Mouse (Mus musculus) embryonic facial prominence, embryonic 13.5 days (tissue): ENCODE measurements around the gene Rpp40. TPM values are rescaled to one million over a fixed set of nuclear protein-coding genes. Genes with fewer than 3 reads are reported as not detected.

Experiments used
- ATAC-seq: fragments of 200-750 bp; cut with Nextera tagmentation; 2 replicates; pipeline ENCODE4 v1.8.0; 2017; ENCODE audit warnings: low read depth; ENCODE audit not compliant: insufficient number of reproducible peaks, insufficient read depth, low FRiP score, low TSS enrichment
- H3K27ac ChIP-seq: fragments of 300-500 bp; sonication (generic); 2 replicates; pipeline ENCODE4 v1.5.1; 2015; ENCODE audit warnings: moderate library complexity, mild to moderate bottlenecking, inconsistent platforms
- H3K27me3 ChIP-seq: fragments of 300-500 bp; sonication (generic); 2 replicates; pipeline ENCODE4 v1.6.1; 2015; ENCODE audit warnings: mild to moderate bottlenecking, inconsistent platforms
- H3K36me3 ChIP-seq: fragments of 300-500 bp; sonication (generic); 2 replicates; pipeline ENCODE4 v1.6.1; 2015; ENCODE audit warnings: mild to moderate bottlenecking, inconsistent platforms
- H3K4me1 ChIP-seq: fragments of 300-500 bp; sonication (generic); 2 replicates; pipeline ENCODE4 v1.6.1; 2015; ENCODE audit warnings: inconsistent platforms
- H3K4me2 ChIP-seq: fragments of 300-500 bp; sonication (generic); 2 replicates; pipeline ENCODE4 v1.6.1; 2015; ENCODE audit warnings: moderate library complexity, mild to moderate bottlenecking, inconsistent platforms
- H3K4me3 ChIP-seq: fragments of 300-500 bp; sonication (generic); 2 replicates; pipeline ENCODE4 v1.5.1; 2015; ENCODE audit warnings: mild to moderate bottlenecking, inconsistent platforms
- H3K9ac ChIP-seq: fragments of 300-500 bp; sonication (generic); 2 replicates; pipeline ENCODE4 v1.6.1; 2015; ENCODE audit warnings: mild to moderate bottlenecking, inconsistent platforms
- H3K9me3 ChIP-seq: fragments of 300-500 bp; sonication (generic); 2 replicates; pipeline ENCODE4 v1.6.1; 2016; ENCODE audit warnings: inconsistent platforms
- WGBS: fragments of 180-500 bp; shearing (Covaris S2); methylation state at CpG from one replicate; pipeline ENCODE4 v1.1.7; 2015; ENCODE audit warnings: mixed read lengths; 5-methylcytosine and 5-hydroxymethylcytosine counted together
- polyA plus RNA-seq: library from polyadenylated mRNA; unstranded; fragments of >200 nt; fragmentation: Nextera tagmentation; extraction: Ambion mirVana; gene quantifications from 2 replicates; pipeline ENCODE4 v1.2.1, GENCODE M21; 2015

Rpp40 gene
- 20.2 and 22.6 TPM in 2 replicates for polyA plus RNA-seq

DNA sequence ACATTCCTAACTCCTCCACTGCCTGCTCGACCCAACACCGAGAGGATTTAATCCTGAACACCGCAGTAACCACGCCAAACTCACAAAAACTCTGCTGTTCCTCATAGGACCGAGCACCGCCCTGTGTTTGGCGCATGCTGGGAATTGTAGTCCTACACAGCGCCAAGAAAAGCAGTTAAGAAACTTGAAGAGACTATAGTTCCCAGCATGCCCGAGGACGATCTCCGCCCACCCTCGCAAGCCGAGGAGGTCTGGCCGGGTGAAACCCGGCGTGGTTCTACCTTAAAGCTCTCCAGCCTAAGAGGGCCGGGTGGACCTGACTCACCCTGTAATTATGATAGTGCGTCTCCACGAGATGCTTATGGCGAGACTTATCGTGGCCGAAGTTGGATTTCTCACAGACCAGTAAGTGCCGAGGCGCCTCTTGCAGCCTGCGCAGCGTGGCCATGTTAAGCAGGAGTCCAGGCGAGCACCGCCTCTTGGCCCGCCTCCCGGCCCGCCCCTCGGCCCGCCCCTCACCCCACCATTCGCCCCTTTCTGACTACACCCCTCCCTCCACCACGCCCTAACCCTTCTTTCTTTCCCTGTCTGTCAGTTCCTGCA is at the start of gene Rpp40:
Gene Rpp40 (minus strand): TSS at position 481 of the 603 bp plus-strand sequence.
- Histone ChIP-seq H3K27ac (no peak within 1 kb of the TSS), H3K9me3 (no peaks in the 10 kb centered on the region), H3K4me2 (peak within 1 kb of the TSS; percentile 69), H3K36me3 (0 out of 2 replicates have a peak, but pooled peaks cover under 1% of the 10 kb centered on the region), H3K27me3 (no peaks in the 10 kb centered on the region), H3K9ac (peak within 1 kb of the TSS; percentile 76), H3K4me1 (no peaks in the 10 kb centered on the region), H3K4me3 (peak within 1 kb of the TSS; percentile 63)
- peak; percentile 100 for ATAC-seq
- WGBS: under 1% methylated on average over 35 of the region's 35 CpGs

DNA sequence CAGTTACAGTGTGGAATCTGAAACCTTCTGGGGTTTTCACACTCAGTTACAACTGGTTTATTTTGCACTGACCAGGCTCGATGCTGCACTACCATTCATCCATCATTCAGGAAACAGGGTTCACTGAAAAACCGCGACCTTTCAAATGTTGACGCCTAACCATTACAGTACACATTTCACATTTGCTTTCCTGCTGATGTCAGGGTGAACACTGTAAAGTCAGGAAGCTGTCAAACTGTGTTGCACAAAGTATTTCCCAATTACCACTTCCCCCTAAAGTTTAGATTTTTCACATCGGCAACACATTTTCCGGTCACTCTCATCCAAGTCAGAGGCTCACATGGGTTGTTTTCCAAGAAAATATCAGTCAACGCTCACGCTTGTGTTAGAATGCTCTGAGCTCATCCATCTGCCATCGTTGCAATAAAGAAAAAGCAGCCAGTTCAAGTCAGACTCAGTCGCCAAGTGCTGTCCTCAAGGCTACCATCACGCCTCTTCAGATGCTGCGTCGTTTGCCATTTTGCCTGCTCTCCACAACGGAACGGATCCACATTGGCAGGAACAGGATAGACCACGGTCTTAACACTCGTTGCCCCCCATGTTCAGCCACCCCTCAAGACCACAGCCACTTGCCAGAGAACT is 43.8 kb upstream of the Rpp40 start:
- ATAC-seq: no peak
- no peak overlapping the region for H3K4me3 ChIP-seq
- H3K36me3 ChIP-seq: no peaks in the 10 kb centered on the region
- H3K9ac ChIP-seq: no peak overlapping the region
- no peaks in the 10 kb centered on the region for H3K4me1 ChIP-seq
- WGBS: 79% methylated on average over 17 of the region's 17 CpGs
- H3K4me2 ChIP-seq: no peak overlapping the region
- no peaks in the 10 kb centered on the region for H3K27me3 ChIP-seq
- no peak overlapping the region for H3K27ac ChIP-seq
- H3K9me3 ChIP-seq: no peaks in the 10 kb centered on the region

DNA sequence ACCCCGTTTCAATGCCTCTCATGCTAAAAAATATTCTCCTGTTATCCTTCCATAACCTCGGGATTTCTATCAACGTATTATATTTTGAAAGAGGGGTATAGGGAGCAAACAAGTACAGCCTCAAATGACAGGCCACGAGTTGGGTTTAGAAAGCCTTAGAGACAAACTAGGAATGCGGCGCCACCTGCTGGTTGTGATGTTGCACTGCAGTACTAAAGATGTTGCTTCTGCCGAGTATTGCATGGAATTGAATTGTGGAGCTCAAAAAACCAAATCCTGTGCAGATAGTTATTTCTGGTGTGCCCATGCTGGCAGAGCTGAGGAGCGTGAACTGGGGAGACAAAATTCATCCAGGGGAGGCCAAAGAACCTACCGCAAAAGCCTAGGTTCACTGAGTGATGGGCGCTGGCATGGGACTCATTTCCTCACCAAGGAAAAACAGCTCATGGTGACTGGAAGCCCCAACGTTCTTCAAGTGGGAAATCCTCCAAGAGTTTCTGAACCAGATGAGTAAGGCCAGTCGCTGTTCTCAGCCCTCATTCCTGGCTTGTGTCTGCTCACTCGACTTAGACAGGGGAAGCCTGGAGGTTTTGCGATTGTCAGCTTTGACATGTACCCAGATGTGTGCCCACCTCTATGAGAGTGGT is 41.3 kb upstream of the Rpp40 start:
- Histone ChIP-seq H3K36me3 (no peaks in the 10 kb centered on the region), H3K4me1 (no peaks in the 10 kb centered on the region), H3K9ac (0 out of 2 replicates have a peak overlapping the region, but pooled peaks have one; percentile 32), H3K27me3 (no peaks in the 10 kb centered on the region), H3K4me3 (no peak overlapping the region), H3K4me2 (no peak overlapping the region), H3K9me3 (no peaks in the 10 kb centered on the region), H3K27ac (no peak overlapping the region)
- no peak for ATAC-seq
- 21% methylated on average over 14 of the region's 14 CpGs for whole genome bisulfite sequencing

DNA sequence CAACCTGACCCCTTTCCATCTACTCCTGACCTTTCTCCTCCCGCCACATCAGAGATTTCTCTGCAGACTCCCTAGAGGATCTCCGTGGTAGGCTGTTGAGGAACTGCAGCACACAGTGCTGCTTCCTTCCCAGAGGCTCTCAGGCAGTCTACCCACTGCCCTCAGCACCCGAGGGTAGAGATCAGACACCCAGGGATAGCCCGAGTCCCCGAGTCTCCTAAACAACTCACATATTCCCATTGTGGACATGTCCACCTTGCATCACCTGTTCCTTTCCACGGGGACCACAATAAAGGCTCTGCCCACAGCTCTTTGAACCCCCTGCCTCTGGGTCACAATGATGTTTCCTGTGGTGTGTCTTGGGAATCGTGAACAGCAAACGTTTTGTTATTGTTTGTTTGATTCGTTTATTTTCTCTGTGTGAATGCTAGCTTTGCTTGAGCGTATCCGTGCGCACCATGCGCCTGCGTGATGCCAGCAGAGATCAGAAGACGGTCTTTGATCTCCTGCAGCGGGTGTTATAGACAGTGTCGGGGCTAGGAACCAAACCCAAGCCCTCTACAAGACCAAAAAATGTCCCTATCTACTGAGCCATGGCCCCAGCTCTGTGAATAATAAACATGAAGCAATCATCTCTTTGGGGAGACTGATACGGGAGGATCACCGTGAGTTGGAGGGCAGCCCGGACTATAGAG is 40.6 kb upstream of the Rpp40 start:
- 74% methylated on average over 20 of the region's 20 CpGs for WGBS
- no peaks in the 10 kb centered on the region for H3K27me3 ChIP-seq
- no peak overlapping the region for H3K4me2 ChIP-seq
- no peak overlapping the region for H3K9ac ChIP-seq
- no peak for ATAC-seq
- no peak overlapping the region for H3K4me3 ChIP-seq
- no peaks in the 10 kb centered on the region for H3K36me3 ChIP-seq
- H3K4me1 ChIP-seq: no peaks in the 10 kb centered on the region
- no peak overlapping the region for H3K27ac ChIP-seq
- H3K9me3 ChIP-seq: no peaks in the 10 kb centered on the region

DNA sequence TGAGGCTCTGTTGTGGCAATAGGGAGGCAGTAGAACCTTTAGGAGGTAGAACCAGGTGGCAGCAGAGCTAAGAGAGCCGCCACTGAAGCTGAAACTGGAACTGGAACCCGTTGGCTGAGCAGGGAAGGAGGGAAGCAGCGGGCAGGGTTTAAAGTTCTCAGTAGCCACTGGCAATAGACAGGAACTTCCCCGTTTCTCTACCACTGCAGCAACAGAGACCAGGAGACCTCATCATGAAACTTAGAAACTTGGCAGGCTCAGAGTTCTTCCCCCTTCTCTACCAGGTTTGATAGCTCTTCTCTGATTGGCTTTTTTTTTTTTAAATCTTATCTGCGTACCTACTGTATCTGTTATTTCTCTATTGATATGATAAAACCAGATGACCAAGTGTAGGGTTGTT is 34.8 kb upstream of the Rpp40 start:
- Histone ChIP-seq H3K4me2 (no peak overlapping the region), H3K4me1 (no peaks in the 10 kb centered on the region), H3K9ac (no peak overlapping the region), H3K27me3 (no peaks in the 10 kb centered on the region), H3K9me3 (no peaks in the 10 kb centered on the region), H3K36me3 (no peaks in the 10 kb centered on the region), H3K27ac (no peak overlapping the region), H3K4me3 (no peak overlapping the region)
- no peak for ATAC-seq
- WGBS: 85% methylated on average over 5 of the region's 5 CpGs

DNA sequence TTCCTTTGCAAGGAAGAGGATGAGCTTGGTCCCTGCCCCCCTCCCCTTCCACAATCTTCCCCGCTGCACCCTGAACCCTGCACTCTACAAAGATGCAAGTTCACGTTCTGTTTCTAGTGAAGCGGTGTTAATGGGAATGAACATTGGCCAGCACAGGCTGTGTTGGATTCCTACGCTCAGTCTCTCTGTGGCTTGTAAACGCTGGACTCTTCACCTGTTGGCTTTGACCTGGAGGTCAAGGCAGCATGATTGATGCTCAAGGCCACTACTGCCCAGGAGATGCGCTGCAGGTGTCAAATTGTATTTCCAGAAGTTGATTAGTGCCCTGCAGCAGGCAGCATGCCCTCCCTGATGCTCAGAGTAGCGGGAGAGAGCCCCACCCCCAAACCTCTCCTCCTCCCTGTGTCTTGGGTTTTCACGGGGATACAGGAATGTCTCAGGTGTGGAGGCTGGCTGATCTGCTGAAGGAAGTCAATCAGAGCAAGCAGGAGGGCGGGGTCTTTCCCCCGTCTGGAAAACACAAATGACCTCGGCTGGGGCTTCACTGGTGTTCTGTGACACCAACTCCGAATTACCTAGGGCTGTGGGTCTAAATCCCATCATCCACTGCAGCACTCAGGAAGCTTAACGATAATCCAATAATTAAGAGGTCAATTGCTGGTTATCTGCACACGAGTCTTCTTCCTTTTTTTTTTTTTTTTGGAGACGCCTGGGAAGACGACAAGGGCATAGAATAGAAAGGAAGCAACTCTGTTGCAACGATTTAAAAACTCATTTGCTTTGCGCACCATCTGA is 33.9 kb upstream of the Rpp40 start:
- no peaks in the 10 kb centered on the region for H3K27me3 ChIP-seq
- peaks cover 2% of the 10 kb centered on the region for H3K9me3 ChIP-seq
- no peaks in the 10 kb centered on the region for H3K36me3 ChIP-seq
- H3K4me1 ChIP-seq: no peaks in the 10 kb centered on the region
- no peak overlapping the region for H3K27ac ChIP-seq
- H3K4me2 ChIP-seq: no peak overlapping the region
- ATAC-seq: no peak
- H3K4me3 ChIP-seq: no peak overlapping the region
- no peak overlapping the region for H3K9ac ChIP-seq
- 56% methylated on average over 18 of the region's 18 CpGs for whole genome bisulfite sequencing

DNA sequence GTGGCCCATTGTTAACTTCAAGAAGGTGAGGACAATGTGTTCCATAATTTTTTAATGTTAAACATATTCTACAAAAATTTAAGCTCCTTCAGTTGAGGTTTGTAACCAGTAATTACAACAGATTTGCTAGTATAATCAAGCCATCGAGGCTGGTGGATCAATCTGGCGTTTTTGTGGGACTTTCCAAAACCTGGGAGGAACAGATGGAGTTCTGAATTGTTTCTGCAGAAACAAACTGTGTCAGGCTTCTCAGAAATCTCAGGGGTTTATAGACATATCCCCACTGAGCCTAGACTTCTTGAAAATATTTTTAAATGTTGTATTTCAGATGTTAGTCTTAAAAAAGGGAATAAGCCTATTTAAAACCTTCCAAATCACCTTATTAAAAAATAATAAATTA is 31.8 kb upstream of the Rpp40 start:
- Histone ChIP-seq H3K27me3 (no peaks in the 10 kb centered on the region), H3K27ac (no peak overlapping the region), H3K4me1 (no peaks in the 10 kb centered on the region), H3K4me3 (no peak overlapping the region), H3K9ac (no peak overlapping the region), H3K36me3 (no peaks in the 10 kb centered on the region), H3K4me2 (no peak overlapping the region), H3K9me3 (peaks cover 7% of the 10 kb centered on the region)
- no peak for ATAC-seq
- WGBS: 62% methylated on average over 2 of the region's 2 CpGs

DNA sequence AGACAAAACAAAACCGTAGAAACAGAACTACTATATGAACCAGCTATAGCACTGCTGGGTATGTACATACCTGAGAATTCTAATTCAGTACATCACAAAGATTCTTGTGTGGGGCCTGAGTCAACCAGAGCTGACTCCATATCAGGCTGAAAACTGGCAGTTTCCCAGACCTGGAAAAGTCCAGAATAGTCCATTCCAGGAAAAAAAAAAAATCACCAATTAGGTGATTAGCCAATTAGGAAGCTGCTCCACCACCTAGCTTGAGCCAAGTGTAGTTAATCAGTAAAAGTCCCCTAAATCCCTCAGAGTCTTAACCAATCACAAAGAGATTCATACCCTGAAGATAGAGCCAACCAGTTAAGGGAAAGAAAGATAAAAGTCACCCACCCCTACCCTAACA is 5.3 kb upstream of the Rpp40 start:
- H3K36me3 ChIP-seq: no peaks in the 10 kb centered on the region
- H3K4me1 ChIP-seq: no peaks in the 10 kb centered on the region
- 91% methylated on average over 1 of the region's 1 CpGs for WGBS
- no peak overlapping the region for H3K27ac ChIP-seq
- H3K9me3 ChIP-seq: no peaks in the 10 kb centered on the region
- no peaks in the 10 kb centered on the region for H3K27me3 ChIP-seq
- ATAC-seq: no peak
- no peak overlapping the region for H3K4me3 ChIP-seq
- no peak overlapping the region for H3K4me2 ChIP-seq
- no peak overlapping the region for H3K9ac ChIP-seq

DNA sequence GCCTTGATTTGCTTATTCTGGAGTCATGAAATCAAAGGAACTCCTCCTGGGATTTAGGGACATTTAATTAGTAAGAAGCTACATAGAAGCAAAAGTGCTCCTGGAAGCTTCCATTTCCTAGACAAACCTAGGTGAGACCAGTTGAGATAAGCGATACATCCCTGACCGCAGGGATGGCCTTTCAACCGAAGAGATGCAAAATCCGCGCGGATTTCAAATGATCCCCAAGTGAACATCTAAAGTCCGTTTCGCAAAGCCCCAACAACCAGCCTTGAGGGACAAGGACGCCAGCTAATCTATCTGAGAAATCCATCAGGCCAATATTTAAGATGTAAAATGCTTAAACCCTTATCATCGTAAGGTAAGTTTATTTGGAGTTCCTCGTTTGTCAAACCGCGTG is 781 bp downstream of the Rpp40 start:
- Histone ChIP-seq H3K4me2 (peak overlapping the region; percentile 69), H3K27me3 (no peaks in the 10 kb centered on the region), H3K4me1 (no peaks in the 10 kb centered on the region), H3K36me3 (0 out of 2 replicates have a peak, but pooled peaks cover 4% of the 10 kb centered on the region), H3K9ac (peak overlapping the region; percentile 76), H3K4me3 (peak overlapping the region; percentile 63), H3K27ac (no peak overlapping the region), H3K9me3 (no peaks in the 10 kb centered on the region)
- ATAC-seq: no peak
- 2% methylated on average over 13 of the region's 13 CpGs for WGBS

DNA sequence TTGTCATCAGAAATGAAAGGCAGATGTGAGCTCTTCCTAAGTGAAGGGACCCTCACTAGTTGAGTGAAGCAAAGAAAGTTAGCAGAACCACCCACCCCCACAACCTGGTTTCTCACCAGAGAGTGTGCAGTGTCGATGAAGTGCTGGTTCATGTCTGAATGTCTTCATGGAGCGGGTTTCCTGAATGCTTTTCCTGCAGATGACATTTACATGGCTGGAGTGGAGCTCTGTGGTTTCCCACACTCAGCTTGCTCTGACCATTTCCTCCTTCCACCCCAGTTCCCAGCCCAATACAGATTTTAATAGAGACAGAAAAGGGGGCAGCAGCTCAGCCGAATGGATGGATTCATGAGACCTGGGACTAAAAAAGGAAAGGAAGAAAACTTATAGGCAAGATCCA is 13.3 kb downstream of the Rpp40 start:
- H3K36me3 ChIP-seq: peaks cover 13% of the 10 kb centered on the region
- H3K27ac ChIP-seq: no peak overlapping the region
- WGBS: 85% methylated on average over 3 of the region's 3 CpGs
- H3K27me3 ChIP-seq: no peaks in the 10 kb centered on the region
- H3K9me3 ChIP-seq: no peaks in the 10 kb centered on the region
- no peak overlapping the region for H3K4me3 ChIP-seq
- ATAC-seq: no peak
- no peak overlapping the region for H3K9ac ChIP-seq
- H3K4me1 ChIP-seq: no peaks in the 10 kb centered on the region
- no peak overlapping the region for H3K4me2 ChIP-seq

DNA sequence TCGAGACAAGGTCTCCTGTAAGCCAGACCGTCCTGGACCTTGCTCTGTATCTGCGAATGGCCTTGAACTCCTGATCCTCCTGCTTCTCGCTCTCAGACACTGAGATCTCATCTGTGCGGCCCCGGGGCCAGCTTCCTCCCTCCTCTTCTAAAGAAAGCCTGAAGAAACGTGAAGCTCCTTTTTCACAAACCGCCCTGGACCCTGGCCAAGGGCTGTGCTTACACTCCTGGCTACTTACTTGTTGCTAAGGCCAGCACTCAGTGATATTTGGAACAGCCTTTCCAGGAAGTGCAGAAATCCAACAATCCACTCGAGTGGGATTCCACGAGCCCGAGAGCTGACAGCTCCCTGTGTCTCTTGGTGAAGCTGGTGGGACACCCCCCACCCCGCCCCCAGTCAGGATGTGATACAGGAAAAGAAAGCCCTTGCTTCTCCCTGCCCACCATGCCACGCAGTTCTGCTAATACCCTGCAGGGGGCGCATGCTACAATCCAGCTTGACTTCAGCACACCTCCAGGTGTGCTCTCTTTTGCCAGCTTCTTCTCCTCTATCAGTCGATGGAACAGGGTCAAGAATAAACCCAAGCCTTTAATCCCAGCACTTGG is 19.9 kb downstream of the Rpp40 start:
- Histone ChIP-seq H3K27me3 (no peaks in the 10 kb centered on the region), H3K9me3 (no peaks in the 10 kb centered on the region), H3K4me3 (no peak overlapping the region), H3K9ac (no peak overlapping the region), H3K36me3 (no peaks in the 10 kb centered on the region), H3K27ac (no peak overlapping the region), H3K4me2 (no peak overlapping the region), H3K4me1 (peaks cover 16% of the 10 kb centered on the region)
- no peak for ATAC-seq
- WGBS: 33% methylated on average over 15 of the region's 15 CpGs
